10 mouse cellular contexts compared by ENCODE assay signal in the genomic region with DNA sequence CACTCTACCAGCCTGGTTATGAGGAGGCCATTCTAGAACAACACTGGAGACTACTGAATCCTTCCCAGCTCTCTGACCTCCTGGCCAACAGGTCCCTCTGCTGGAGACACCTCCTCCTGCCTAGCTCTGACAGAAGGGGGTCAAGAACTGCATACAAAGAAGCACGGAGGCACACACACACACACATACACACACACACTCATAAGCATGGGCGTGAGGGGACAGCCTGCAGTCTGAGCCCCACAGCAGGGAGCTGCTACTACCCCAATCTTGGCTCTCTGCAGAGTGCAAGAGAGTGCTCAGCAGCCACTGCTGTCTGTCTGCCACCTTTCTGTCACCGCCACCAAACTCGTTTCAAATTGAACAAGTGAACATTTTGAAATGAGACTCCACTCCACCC.
DNase-seq lines count a peak whose midpoint lies in the region; ATAC-seq lines count a peak whose summit lies in the region.
"Had no signal": no experiment of that assay in that cellular context is flagged by ENCODE, and none has a peak within 500 bp of the region (broad histone marks: within the 10 kb centered on the region; RNA-seq: fewer than 3 reads in every experiment).

No protein-coding gene starts in this region.

- no peaks in the 10 kb centered on the region for H3K36me3 ChIP-seq in midbrain, embryonic 11.5 days (ENCODE audit: control insufficient read depth, insufficient read depth, low read length)
- H3K36me3 ChIP-seq: limb, embryonic 15.5 days had no signal

- intact Hi-C loops in heart, postnatal 25 days (cut with DNase I), result no loop called here
- intact Hi-C loops in gastrocnemius, postnatal 36 days (cut with DNase I), result loop anchor here (5.0 kb wide), 2 partner anchors 55 to 140 kb away; no protein-coding TSS in a partner anchor

- no peak overlapping the region for H3K4me3 ChIP-seq in midbrain, embryonic 11.5 days (ENCODE audit: low read depth, low read length)
- H3K4me3 ChIP-seq: limb, embryonic 15.5 days had no signal

- no peaks in the 10 kb centered on the region for H3K9me3 ChIP-seq in midbrain, embryonic 11.5 days (ENCODE audit: control insufficient read depth, low read length)
- H3K9me3 ChIP-seq: limb, embryonic 15.5 days had no signal

- 30% methylated on average over 4 of the region's 4 CpGs for WGBS in midbrain, embryonic 11.5 days

- no peaks in the 10 kb centered on the region for H3K27me3 ChIP-seq in midbrain, embryonic 11.5 days (ENCODE audit: control insufficient read depth, insufficient read depth, low read length)

- DNase-seq in cerebellum, adult 9-10 months, result peak; percentile 24
- no peak for DNase-seq in cerebellum, adult 11 months
- DNase-seq in cerebellum, postnatal 25 days, result peak; percentile 19 to 23
- DNase-seq in heart, postnatal 25 days (ENCODE audit: low spot score), result peak; percentile 8
- peak; percentile 87 for DNase-seq in midbrain, embryonic 11.5 days (ENCODE audit: low spot score, missing footprints)
- DNase-seq in frontal cortex, postnatal 14 days (ENCODE audit: low spot score in 2 of 2), result no peak
- DNase-seq in gastrocnemius, postnatal 36 days, result no peak
- no peak for DNase-seq in left cerebral cortex, adult 11 months (ENCODE audit: low spot score)

- ATAC-seq in midbrain, embryonic 11.5 days (ENCODE audit: low FRiP score), result no peak
- ATAC-seq: activated CD4-positive, CD25-positive, alpha-beta regulatory T cell, adult 4 months had no signal

- H3K27ac ChIP-seq in midbrain, embryonic 11.5 days (ENCODE audit: low read depth, low read length), result no peak overlapping the region
- H3K27ac ChIP-seq: limb, embryonic 15.5 days had no signal

- no peak overlapping the region for H3K9ac ChIP-seq in midbrain, embryonic 11.5 days (ENCODE audit: low read length)
- H3K9ac ChIP-seq: limb, embryonic 15.5 days had no signal

- peaks cover 6% of the 10 kb centered on the region for H3K4me1 ChIP-seq in midbrain, embryonic 11.5 days (ENCODE audit: control insufficient read depth, insufficient read depth, low read length)

- H3K4me2 ChIP-seq in midbrain, embryonic 11.5 days, result peak overlapping the region; percentile 46

Comparison
In these comparisons a context has a peak if more than half of its experiments do, and no peak if none do; other contexts are left out.
1. DNase-seq: peak in cerebellum, adult 9-10 months (single experiment), cerebellum, postnatal 25 days (2 of 2), heart, postnatal 25 days (single experiment) and midbrain, embryonic 11.5 days (single experiment); none in cerebellum, adult 11 months (single experiment), frontal cortex, postnatal 14 days (0 of 2), gastrocnemius, postnatal 36 days (0 of 2) and left cerebral cortex, adult 11 months (single experiment).